Mouse (Mus musculus): ENCODE measurements around the gene Cblb.
A peak's percentile ranks its signal among the peaks of the same experiment; 100 is the strongest.

The Cblb gene

DNA sequence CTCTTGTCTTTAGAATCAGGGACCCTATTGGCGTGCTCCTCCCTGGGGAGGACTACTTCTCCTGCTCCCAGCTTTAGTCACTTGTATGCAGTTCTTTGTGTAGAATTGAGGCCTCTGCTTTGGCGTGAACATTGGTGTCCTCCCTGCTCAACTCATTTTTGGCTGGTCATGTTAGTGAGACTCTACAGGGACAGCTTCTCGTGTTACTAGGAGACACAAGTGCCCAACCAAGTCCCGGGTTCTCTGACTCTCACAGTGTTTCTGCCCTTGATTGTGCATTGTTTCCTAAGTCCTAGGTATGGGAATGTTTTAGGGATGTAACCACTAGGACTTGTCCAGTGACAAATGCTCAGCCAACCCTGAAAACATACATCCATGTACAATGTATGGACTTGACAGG lies 9.9 kb downstream of the Cblb start:
- no peak for DNase-seq

- DNase-seq, result no peak
Observed at GRCm38 (mm10) chr16:52042667-52043379, 11.8 kb downstream of the Cblb start.

DNA sequence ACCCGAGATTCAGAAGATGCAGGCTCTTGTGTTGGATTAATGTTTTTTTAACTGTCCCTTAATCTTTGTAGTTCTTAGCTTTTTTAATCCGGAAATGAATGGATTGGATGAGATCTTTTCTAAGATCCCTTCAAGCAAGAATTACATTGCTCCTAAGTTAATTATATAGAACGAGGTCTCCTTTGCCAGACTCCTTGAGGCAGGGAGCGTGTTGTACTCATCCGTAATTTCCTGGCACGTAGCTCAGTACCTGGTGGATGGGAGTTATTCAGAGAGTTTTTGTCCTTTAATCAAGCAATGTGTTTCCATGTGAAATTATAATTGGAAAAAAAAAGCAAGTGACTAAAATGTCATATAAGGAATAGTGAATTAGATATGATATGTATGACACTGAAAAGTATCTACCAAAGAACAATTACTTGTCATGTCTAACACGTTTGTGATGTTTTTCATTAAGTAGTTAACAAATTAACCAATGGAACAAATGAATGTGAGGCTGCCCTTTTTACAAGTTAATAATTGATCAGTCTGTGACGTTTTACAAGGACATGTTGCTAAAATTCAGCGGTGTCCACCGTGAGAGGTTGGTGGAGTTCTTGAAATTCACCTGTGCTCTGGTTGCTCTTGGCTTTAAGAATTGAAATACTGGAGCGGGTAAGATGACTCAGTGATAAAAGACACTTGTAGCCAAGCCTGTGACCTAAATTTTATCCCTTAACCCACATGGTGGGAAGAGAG lies 12.5 kb downstream of the Cblb start:
- DNase-seq, result no peak

DNA sequence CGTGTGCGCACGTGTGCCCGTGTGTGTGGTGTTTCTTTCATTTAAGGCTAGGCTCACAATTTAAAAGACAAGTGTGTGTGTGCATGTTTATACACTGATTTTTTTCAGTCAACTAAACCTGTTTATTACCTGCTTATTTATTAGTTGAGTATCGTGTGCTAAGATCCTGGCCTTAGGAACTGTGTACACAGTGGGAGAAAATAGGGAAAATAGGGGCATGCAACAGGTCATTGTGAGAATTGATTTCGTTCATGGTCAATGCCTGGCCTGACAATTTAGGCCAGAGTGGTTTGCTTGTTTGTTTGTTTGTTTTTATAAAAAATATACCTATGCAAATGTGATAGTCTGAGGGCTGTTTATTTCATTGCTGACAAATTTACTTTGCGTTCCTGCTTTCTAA lies 13.5 kb downstream of the Cblb start:
- no peak for DNase-seq

GRCm38 (mm10) chr16:52044985-52045384 lies 14.0 kb downstream of the Cblb start:
- no peak for DNase-seq

DNA sequence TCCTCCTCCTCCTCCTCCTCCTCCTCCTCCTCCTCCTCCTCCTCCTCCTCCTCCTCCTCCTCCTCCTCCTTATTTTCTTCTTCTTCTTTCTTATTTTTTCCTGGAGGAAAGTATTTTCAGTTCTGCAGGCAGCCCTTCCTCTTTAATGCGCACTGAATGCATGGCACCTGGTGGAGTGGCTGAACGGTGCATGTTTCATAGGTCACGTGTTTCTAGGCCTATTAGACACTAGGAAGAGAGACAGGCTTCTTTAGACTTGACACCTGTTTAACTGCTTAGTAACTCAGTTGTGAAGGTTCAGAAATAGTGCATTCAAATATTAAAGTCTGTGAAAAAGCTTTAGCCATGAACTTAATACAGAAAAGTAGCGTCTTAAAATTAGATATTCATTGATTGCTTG lies 15.4 kb downstream of the Cblb start:
- DNase-seq, result no peak

GRCm38 (mm10) chr16:52051106-52051505 lies 20.1 kb downstream of the Cblb start:
- DNase-seq, result no peak

DNA sequence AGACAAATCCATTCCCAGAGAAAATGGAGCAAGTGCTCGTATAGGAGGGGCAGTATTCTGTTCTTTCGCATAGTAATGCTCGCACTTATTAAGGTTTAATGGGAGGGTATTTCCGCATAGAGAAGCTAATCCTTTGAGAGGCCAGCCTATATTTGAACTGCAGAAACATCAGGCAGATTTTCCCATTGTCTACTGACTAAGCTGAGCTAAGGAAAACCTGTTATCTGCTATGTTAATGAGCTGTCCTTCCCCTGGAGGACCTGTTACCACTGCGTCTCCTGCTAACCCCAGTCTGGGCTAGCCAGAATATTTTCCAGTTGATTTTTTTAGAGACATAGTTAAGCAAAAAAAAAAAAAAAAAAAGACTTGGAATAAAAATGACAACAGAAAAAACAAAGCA lies 21.7 kb downstream of the Cblb start:
- no peak for DNase-seq

GRCm38 (mm10) chr16:52055236-52055635 lies 24.2 kb downstream of the Cblb start:
- DNase-seq, result no peak

- DNase-seq, result no peak
Observed at GRCm38 (mm10) chr16:52056164-52056563, 25.1 kb downstream of the Cblb start.

- DNase-seq, result no peak
Observed at GRCm38 (mm10) chr16:52057335-52057734, 26.3 kb downstream of the Cblb start.

- DNase-seq, result no peak
Observed at GRCm38 (mm10) chr16:52059535-52059934, 28.5 kb downstream of the Cblb start.

DNA sequence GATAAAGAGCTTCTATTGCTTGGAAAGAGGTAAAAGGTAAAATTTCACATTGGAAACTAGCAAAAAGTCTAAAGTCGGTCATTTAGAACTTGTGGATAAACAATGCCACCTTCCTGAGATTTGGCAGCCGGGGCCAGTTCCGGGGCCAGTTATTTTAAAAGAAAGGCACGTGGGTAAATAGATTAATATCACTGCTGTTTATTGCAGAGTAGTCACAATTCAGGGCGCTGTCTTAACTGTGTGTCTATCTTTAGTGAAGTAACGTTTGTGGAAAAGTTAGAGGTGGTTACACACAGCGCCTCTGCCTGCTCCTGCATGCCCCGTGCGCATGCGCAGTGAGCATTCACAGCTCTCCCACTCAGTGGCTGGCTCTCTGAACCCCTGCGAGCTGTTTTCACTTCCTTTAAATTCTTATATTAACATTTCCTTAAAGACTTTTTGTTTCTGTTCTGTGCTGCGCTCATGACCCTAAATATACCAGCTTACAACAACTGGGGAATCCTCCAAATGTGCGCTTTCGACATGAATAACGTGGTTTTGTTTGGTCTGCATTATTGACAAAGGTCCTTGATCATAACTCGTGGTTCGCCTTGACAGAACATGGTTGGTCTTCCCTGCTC lies 29.2 kb downstream of the Cblb start:
- peak; percentile 60 for DNase-seq

- DNase-seq, result peak; percentile 52
Observed at GRCm38 (mm10) chr16:52061015-52061481, 30.0 kb downstream of the Cblb start.

GRCm38 (mm10) chr16:52064309-52065105 lies 33.5 kb downstream of the Cblb start:
- DNase-seq, result no peak

GRCm38 (mm10) chr16:52067632-52068516 lies 36.8 kb downstream of the Cblb start:
- DNase-seq, result no peak

DNA sequence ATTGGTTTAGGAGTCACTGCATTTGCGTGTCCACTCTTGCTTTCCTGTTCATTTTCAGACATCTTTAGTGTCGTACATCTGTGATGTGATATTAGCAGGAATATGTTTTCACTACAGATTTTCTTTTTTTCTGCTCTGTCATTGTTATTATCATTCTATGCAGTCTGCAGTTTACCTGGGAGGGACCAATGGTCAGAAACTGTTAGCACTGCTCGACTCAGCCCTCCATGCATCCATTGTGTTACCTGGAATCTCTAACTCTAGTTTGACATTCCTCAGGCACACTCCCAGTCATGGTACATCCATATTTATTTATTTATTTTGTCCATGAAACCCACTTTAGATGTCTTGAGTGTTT lies 37.5 kb downstream of the Cblb start:
- no peak for DNase-seq

GRCm38 (mm10) chr16:52069648-52070047 lies 38.6 kb downstream of the Cblb start:
- DNase-seq, result no peak

DNA sequence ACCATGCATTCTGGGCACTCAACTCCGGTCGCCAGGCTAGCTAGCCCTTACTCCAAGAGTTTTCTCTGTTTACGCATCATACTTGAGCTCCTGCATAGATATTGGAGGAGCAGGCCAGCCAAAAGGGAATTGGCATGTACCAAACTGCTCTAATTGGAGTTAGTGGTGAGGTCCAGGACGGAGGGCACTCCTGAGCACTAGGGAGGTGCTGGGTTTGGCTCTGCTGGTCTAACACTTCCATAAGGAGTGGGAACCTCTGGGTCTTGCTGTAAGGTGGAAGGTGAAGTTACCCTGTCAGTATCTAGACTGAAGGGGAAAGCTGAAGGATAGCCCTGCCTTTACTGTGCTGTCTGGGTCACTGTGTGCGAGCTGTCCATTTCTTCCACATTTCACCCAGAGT lies 39.1 kb downstream of the Cblb start:
- no peak for DNase-seq

DNA sequence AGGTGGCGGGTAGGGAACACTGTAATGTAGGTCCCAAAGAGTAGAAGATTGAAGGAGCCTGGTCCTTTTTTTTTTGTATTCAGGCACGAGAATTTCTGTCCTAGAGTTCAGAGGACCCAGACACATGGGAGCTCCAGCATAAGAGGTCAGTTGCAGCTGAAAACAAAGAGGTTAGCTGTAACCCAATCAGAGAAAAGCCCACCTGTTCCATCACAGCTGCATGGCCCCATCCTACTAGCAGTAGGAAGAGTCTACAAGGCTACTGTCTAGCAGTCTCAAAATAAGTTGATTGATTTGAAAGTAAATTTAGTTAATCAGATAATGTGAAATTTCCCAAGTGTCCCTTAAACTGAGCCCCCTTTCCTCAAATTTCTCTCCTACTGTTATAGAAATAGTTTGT lies 40.3 kb downstream of the Cblb start:
- DNase-seq, result no peak

- peak; percentile 78 for DNase-seq
Observed at GRCm38 (mm10) chr16:52071766-52072209, 40.8 kb downstream of the Cblb start.

DNA sequence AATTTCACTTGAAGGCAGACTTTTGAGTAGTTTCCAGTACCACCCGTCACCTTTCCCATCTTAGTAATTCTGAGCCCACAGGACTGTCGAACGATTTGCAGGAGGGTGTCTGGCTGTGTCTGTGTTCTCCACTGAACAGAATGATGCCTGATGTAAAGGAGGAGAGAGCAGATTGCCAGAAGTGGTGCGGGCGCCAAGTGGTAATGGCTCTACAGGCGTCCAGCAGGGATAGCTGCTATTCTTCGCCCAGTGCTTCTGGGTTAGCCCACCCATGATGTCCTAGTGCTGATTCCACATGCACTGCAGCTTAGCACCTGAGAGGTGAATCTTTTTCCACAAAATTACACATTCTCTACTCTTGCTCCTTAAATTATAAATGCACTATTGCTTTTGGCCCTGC lies 45.6 kb downstream of the Cblb start:
- DNase-seq, result no peak
